Mouse (Mus musculus) lung, embryonic 15.5 days (tissue): ENCODE measurements around the gene Incenp. TPM values are rescaled to one million over a fixed set of nuclear protein-coding genes. Genes with fewer than 3 reads are reported as not detected.
"Not testable (repeated sequence)": the region's sequence is repeated elsewhere in the genome, so short reads cannot be mapped to it uniquely, and the experiment has no call there.

Experiments used
- ATAC-seq: fragments of 200-750 bp; cut with Nextera tagmentation; 2 replicates; pipeline ENCODE4 v1.8.0; 2017; ENCODE audit warnings: moderate number of reproducible peaks, borderline replicate concordance; ENCODE audit not compliant: low FRiP score, low TSS enrichment; ENCODE audit errors: extremely low read depth
- H3K27ac ChIP-seq: fragments of 300-500 bp; sonication (generic); 2 replicates; pipeline ENCODE4 v1.5.1; 2015; ENCODE audit warnings: moderate library complexity, mild to moderate bottlenecking, inconsistent platforms
- H3K27me3 ChIP-seq: fragments of 300-500 bp; sonication (generic); 2 replicates; pipeline ENCODE4 v1.6.1; 2015; ENCODE audit warnings: inconsistent platforms
- H3K36me3 ChIP-seq: fragments of 300-500 bp; sonication (generic); 2 replicates; pipeline ENCODE4 v1.6.1; 2015; ENCODE audit warnings: inconsistent platforms
- H3K4me1 ChIP-seq: fragments of 300-500 bp; sonication (generic); 2 replicates; pipeline ENCODE4 v1.6.1; 2015; ENCODE audit warnings: inconsistent platforms
- H3K4me2 ChIP-seq: fragments of 300-500 bp; sonication (generic); 2 replicates; pipeline ENCODE4 v1.6.1; 2015; ENCODE audit warnings: inconsistent platforms, mild to moderate bottlenecking, moderate library complexity
- H3K4me3 ChIP-seq: fragments of 300-500 bp; sonication (generic); 2 replicates; pipeline ENCODE4 v1.5.1; 2015; ENCODE audit warnings: mild to moderate bottlenecking, inconsistent platforms
- H3K9ac ChIP-seq: fragments of 300-500 bp; sonication (generic); 2 replicates; pipeline ENCODE4 v1.6.1; 2015; ENCODE audit warnings: inconsistent platforms
- H3K9me3 ChIP-seq: fragments of 300-500 bp; sonication (generic); 2 replicates; pipeline ENCODE4 v1.6.1; 2016; ENCODE audit warnings: inconsistent platforms
- WGBS: fragments of 180-500 bp; shearing (Covaris S2); methylation state at CpG from one replicate; pipeline ENCODE4 v1.1.7; 2015; 5-methylcytosine and 5-hydroxymethylcytosine counted together
- polyA plus RNA-seq: library from polyadenylated mRNA; unstranded; fragments of >200 nt; fragmentation: Nextera tagmentation; extraction: Ambion mirVana; gene quantifications from 2 replicates; pipeline ENCODE4 v1.2.1, GENCODE M21; 2015

Gene Incenp
- polyA plus RNA-seq, 1 experiment from 2014 or later: 132 TPM

DNA sequence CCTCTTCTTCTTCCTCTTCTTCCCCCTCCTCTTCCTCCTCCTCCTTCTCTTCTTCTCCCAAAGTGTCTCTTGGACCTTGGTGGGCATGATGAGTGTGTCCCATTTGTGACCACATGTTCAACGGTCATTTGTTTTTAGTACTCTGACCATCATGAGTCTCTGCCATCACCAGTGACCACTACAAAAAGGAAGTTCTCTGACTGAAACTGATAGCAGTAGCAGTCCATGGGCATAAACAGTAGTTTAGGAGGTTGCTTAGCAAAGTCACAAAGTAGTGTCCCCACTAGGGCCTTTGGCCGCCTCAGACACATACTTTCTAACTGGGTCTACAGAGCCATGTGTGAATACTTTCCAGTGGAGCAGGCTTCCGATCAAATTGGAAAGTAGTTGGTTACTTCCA lies 15.0 kb upstream of the Incenp start:
- no peak overlapping the region for H3K4me3 ChIP-seq
- H3K27me3 ChIP-seq: no peaks in the 10 kb centered on the region
- ATAC-seq: no peak
- H3K9me3 ChIP-seq: no peaks in the 10 kb centered on the region
- H3K4me1 ChIP-seq: no peaks in the 10 kb centered on the region
- no peak overlapping the region for H3K27ac ChIP-seq
- H3K9ac ChIP-seq: no peak overlapping the region
- WGBS: 78% methylated on average over 3 of the region's 3 CpGs
- H3K4me2 ChIP-seq: no peak overlapping the region
- no peaks in the 10 kb centered on the region for H3K36me3 ChIP-seq

GRCm38 (mm10) chr19:9913784-9914183 lies 14.4 kb upstream of the Incenp start:
- ATAC-seq: no peak
- WGBS: 81% methylated on average over 5 of the region's 5 CpGs
- H3K9me3 ChIP-seq: no peaks in the 10 kb centered on the region
- no peaks in the 10 kb centered on the region for H3K4me1 ChIP-seq
- H3K27me3 ChIP-seq: no peaks in the 10 kb centered on the region
- no peak overlapping the region for H3K9ac ChIP-seq
- no peak overlapping the region for H3K4me2 ChIP-seq
- H3K4me3 ChIP-seq: no peak overlapping the region
- no peaks in the 10 kb centered on the region for H3K36me3 ChIP-seq
- no peak overlapping the region for H3K27ac ChIP-seq

- no peak overlapping the region for H3K4me3 ChIP-seq
- H3K9ac ChIP-seq: no peak overlapping the region
- 4% methylated on average over 6 of the region's 6 CpGs for WGBS
- ATAC-seq: peak; percentile 64
- H3K4me1 ChIP-seq: no peaks in the 10 kb centered on the region
- no peaks in the 10 kb centered on the region for H3K9me3 ChIP-seq
- peak overlapping the region; percentile 34 for H3K4me2 ChIP-seq
- no peak overlapping the region for H3K27ac ChIP-seq
- no peaks in the 10 kb centered on the region for H3K27me3 ChIP-seq
- no peaks in the 10 kb centered on the region for H3K36me3 ChIP-seq
These were observed 12.0 kb upstream of the Incenp start for GRCm38 (mm10) chr19:9911314-9911754.

- H3K4me3 ChIP-seq: no peak overlapping the region
- ATAC-seq: no peak
- no peak overlapping the region for H3K27ac ChIP-seq
- H3K4me2 ChIP-seq: no peak overlapping the region
- H3K9me3 ChIP-seq: no peaks in the 10 kb centered on the region
- no peaks in the 10 kb centered on the region for H3K4me1 ChIP-seq
- H3K36me3 ChIP-seq: no peaks in the 10 kb centered on the region
- WGBS: 65% methylated on average over 5 of the region's 5 CpGs
- no peak overlapping the region for H3K9ac ChIP-seq
- no peaks in the 10 kb centered on the region for H3K27me3 ChIP-seq
These were observed 10.0 kb upstream of the Incenp start for GRCm38 (mm10) chr19:9909351-9909750.

- not testable (repeated sequence) for H3K27ac ChIP-seq, H3K9me3 ChIP-seq, H3K4me3 ChIP-seq, H3K27me3 ChIP-seq, H3K9ac ChIP-seq, H3K36me3 ChIP-seq, ATAC-seq, H3K4me2 ChIP-seq
- peaks cover 31% of the 10 kb centered on the region for H3K4me1 ChIP-seq
- 94% methylated on average over 2 of the region's 2 CpGs for WGBS
These were observed 1.3 kb upstream of the Incenp start for GRCm38 (mm10) chr19:9900696-9901095.

- peak; percentile 69 for ATAC-seq
- peaks cover 31% of the 10 kb centered on the region for H3K4me1 ChIP-seq
These were observed 412 bp upstream of the Incenp start for GRCm38 (mm10) chr19:9899780-9900146.

DNA sequence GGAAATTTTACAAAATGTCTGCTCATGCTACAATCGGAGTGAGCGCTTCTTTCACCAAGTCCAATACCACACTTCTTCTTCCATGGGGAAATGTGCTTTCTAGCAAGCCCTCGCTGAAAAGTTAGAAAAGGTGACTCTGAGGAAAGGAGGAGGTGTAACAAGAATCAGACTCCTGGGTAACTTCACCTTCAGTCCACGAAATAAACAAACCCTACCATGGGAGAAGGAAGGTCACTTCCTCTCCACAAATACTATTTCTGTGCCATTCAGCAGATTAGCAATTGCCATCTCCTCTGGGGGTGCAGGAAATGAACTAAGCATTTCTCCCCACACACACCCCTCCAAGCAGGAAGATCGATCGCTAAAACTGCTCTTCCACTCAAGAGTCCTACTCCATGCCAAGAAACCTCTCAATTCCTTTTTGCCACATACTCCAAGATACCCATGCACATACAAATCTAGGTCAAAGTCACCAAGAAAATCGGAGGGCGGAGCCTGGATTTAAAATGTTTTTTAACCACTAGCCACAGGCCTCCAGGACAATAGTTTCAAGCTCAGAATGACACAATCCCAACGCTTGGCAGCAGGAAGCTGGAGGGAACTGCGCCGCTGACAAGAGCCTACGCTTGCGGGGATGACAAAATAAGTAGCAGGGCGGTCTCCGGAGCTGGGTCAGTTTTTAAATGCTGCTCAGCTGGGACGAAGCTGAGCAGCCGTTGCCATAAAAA lies 848 bp downstream of the Incenp start:
- H3K4me2 ChIP-seq: peak overlapping the region; percentile 63
- H3K36me3 ChIP-seq: peaks cover 24% of the 10 kb centered on the region
- H3K27me3 ChIP-seq: no peaks in the 10 kb centered on the region
- H3K4me1 ChIP-seq: peaks cover 31% of the 10 kb centered on the region
- no peaks in the 10 kb centered on the region for H3K9me3 ChIP-seq
- WGBS: 6% methylated on average over 17 of the region's 17 CpGs
- H3K27ac ChIP-seq: peak overlapping the region; percentile 83
- peak overlapping the region; percentile 70 for H3K4me3 ChIP-seq
- H3K9ac ChIP-seq: peak overlapping the region; percentile 65
- ATAC-seq: no peak

More at GRCm38 (mm10) chr19:9899780-9900146, 412 bp upstream of the Incenp start:
- WGBS: 6% methylated on average over 10 of the region's 10 CpGs
- Histone ChIP-seq H3K4me2 (peak overlapping the region; percentile 56), H3K4me3 (peak overlapping the region; percentile 70), H3K27me3 (no peaks in the 10 kb centered on the region), H3K27ac (peak overlapping the region; percentile 89), H3K36me3 (peaks cover 11% of the 10 kb centered on the region), H3K9me3 (no peaks in the 10 kb centered on the region), H3K9ac (peak overlapping the region; percentile 26; the same call in 1 of the 2 replicates)

- WGBS: 49% methylated on average over 5 of the region's 5 CpGs
- Histone ChIP-seq H3K27me3 (no peaks in the 10 kb centered on the region), H3K9ac (no peak overlapping the region), H3K36me3 (peaks cover 48% of the 10 kb centered on the region), H3K9me3 (no peaks in the 10 kb centered on the region), H3K27ac (no peak overlapping the region), H3K4me2 (no peak overlapping the region), H3K4me3 (no peak overlapping the region), H3K4me1 (peaks cover 31% of the 10 kb centered on the region)
- ATAC-seq: no peak
These were observed 3.3 kb downstream of the Incenp start for GRCm38 (mm10) chr19:9896067-9896466.

DNA sequence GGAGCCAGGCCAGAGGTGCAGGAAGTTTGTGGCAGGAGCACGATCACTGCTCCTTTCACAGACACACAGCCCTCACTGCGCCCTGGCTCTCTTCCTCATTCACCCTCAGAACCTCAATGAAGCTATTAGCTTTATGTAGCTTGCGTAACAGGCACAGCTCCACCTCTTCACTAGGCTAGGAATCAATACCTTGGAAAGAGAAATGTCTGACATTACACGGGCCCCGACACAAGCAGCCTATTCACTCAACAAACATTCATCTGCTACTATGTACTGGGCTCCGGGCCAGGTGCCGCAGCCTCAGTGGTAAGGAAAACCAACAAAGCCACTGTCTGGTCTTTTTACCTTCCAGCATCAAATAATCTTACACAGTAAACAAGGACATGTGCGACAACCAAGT lies 12.6 kb downstream of the Incenp start:
- no peak for ATAC-seq
- WGBS: 84% methylated on average over 8 of the region's 8 CpGs
- Histone ChIP-seq H3K4me2 (no peak overlapping the region), H3K27me3 (no peaks in the 10 kb centered on the region), H3K4me3 (no peak overlapping the region), H3K36me3 (peaks cover 92% of the 10 kb centered on the region), H3K4me1 (no peaks in the 10 kb centered on the region), H3K9ac (no peak overlapping the region), H3K27ac (no peak overlapping the region), H3K9me3 (no peaks in the 10 kb centered on the region)

GRCm38 (mm10) chr19:9886348-9886747 lies 13.0 kb downstream of the Incenp start:
- no peak overlapping the region for H3K27ac ChIP-seq
- H3K4me1 ChIP-seq: no peaks in the 10 kb centered on the region
- H3K9me3 ChIP-seq: no peaks in the 10 kb centered on the region
- H3K4me3 ChIP-seq: no peak overlapping the region
- no peak for ATAC-seq
- H3K36me3 ChIP-seq: peaks cover 92% of the 10 kb centered on the region
- H3K4me2 ChIP-seq: no peak overlapping the region
- 54% methylated on average over 1 of the region's 1 CpGs for WGBS
- H3K9ac ChIP-seq: no peak overlapping the region
- H3K27me3 ChIP-seq: no peaks in the 10 kb centered on the region

GRCm38 (mm10) chr19:9878186-9878835 lies 21.0 kb downstream of the Incenp start:
- Histone ChIP-seq H3K27me3 (no peaks in the 10 kb centered on the region), H3K27ac (no peak overlapping the region), H3K9me3 (no peaks in the 10 kb centered on the region), H3K9ac (no peak overlapping the region), H3K4me1 (no peaks in the 10 kb centered on the region), H3K4me3 (no peak overlapping the region), H3K4me2 (no peak overlapping the region), H3K36me3 (peaks cover 94% of the 10 kb centered on the region)
- 93% methylated on average over 20 of the region's 20 CpGs for WGBS
- ATAC-seq: no peak

DNA sequence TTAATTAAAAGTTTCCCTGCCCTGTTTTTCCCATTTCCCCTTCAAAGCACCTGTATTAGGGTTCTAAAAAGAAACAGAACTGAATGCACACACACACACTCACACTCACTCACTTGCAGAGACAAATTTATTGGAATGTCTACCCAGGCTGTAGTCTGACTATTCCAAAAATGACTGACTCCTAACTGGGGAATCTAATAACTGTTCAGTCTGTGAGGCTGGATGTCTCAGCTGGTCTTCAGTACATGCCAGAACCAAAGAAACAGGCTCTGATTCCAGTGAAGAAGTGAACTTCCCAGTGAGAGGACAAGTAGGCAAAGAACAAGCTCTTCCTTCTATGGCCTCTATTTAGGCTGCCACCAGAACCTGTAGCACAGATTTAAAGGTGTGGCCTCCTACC lies 33.9 kb downstream of the Incenp start:
- no peak overlapping the region for H3K27ac ChIP-seq
- no peak overlapping the region for H3K4me2 ChIP-seq
- no peaks in the 10 kb centered on the region for H3K27me3 ChIP-seq
- H3K4me1 ChIP-seq: no peaks in the 10 kb centered on the region
- no peak overlapping the region for H3K4me3 ChIP-seq
- H3K9me3 ChIP-seq: no peaks in the 10 kb centered on the region
- no peak for ATAC-seq
- H3K36me3 ChIP-seq: 0 out of 2 replicates have a peak, but pooled peaks cover 2% of the 10 kb centered on the region
- no peak overlapping the region for H3K9ac ChIP-seq
